ENCODE assay signal across 8 mouse cellular contexts in genomic region chr6:54038866-54039265, GRCm38 (mm10). TPM values are rescaled to one million over a fixed set of nuclear protein-coding genes. Genes with fewer than 3 reads are reported as not detected.
A peak's percentile ranks its signal among the peaks of the same experiment; 100 is the strongest.
DNase-seq lines count a peak whose midpoint lies in the region; ATAC-seq and TF ChIP-seq lines count a peak whose summit lies in the region.

No protein-coding gene starts in this region.

- DNase-seq in gastrocnemius, adult 2 months, result no peak
- no peak for DNase-seq in gastrocnemius, postnatal 10 days
- peak; percentile 23 for DNase-seq in right cerebral cortex, postnatal 4 days
- DNase-seq in right cerebral cortex, postnatal 36 days (ENCODE audit: low spot score in 2 of 2), result no peak
- DNase-seq in liver, embryonic 13.5 days, result no peak
- no peak for DNase-seq in layer of hippocampus, adult 9-11 months
- no peak for DNase-seq in gastrocnemius, postnatal 25 days

- H3K4me2 ChIP-seq in liver, embryonic 13.5 days, result peak overlapping the region; percentile 68

- no peak overlapping the region for H3K9ac ChIP-seq in liver, embryonic 13.5 days

- no peak for ATAC-seq in liver, embryonic 13.5 days (ENCODE audit: low read depth)
- no peak for ATAC-seq in activated CD4-positive, CD25-positive, alpha-beta regulatory T cell, adult 4 months

- H3K36me3 ChIP-seq in liver, embryonic 13.5 days, result no peaks in the 10 kb centered on the region

- TF ChIP-seq CTCF in gastrocnemius, adult 2 months (IDR thresholded peaks at IDR 0.05), result no peak

- peak overlapping the region; percentile 82 for H3K4me3 ChIP-seq in gastrocnemius, adult 2 months
- peak overlapping the region; percentile 57 for H3K4me3 ChIP-seq in liver, embryonic 13.5 days (replicated peaks)

- WGBS in liver, embryonic 13.5 days (ENCODE audit: insufficient replicate concordance), result 17% methylated on average over 10 of the region's 10 CpGs

- H3K4me1 ChIP-seq in liver, embryonic 13.5 days (replicated peaks), result 0 out of 2 replicates have a peak, but pooled peaks cover 3% of the 10 kb centered on the region

- no peaks in the 10 kb centered on the region for H3K9me3 ChIP-seq in liver, embryonic 13.5 days (replicated peaks)

- H3K27me3 ChIP-seq in liver, embryonic 13.5 days, result peaks cover 54% of the 10 kb centered on the region

- H3K27ac ChIP-seq in gastrocnemius, adult 2 months, result peak overlapping the region; percentile 89
- no peak overlapping the region for H3K27ac ChIP-seq in liver, embryonic 13.5 days

- intact Hi-C loops in gastrocnemius, adult 2 months (cut with DNase I), result no loop called here

RNA-seq across cellular contexts. Expression of gene Chn2, which starts 0.5 kb away (rescaled TPM):
- 1 to 10 TPM; 1.0 to 1.3 TPM for total RNA-seq in gastrocnemius, adult 2 months (2021)
- total RNA-seq in gastrocnemius, postnatal 10 days (2021), result 1 to 10 TPM; 7.1 to 7.8 TPM
- 3.3 and 3.8 TPM in 2 replicates for polyA plus RNA-seq in liver, embryonic 13.5 days (2015; fragmentation: Nextera tagmentation; extraction: Ambion mirVana)
- polyA plus RNA-seq in activated CD4-positive, CD25-positive, alpha-beta regulatory T cell, adult 4 months (2017; shearing (Covaris generic)), result 1 to 10 TPM; 5.6 to 6.3 TPM
- total RNA-seq in gastrocnemius, postnatal 25 days (2021), result 1 to 10 TPM; 1.8 to 2.2 TPM
